Mouse (Mus musculus): ENCODE measurements around the gene Bcl7b. TPM values are rescaled to one million over a fixed set of nuclear protein-coding genes. Genes with fewer than 3 reads are reported as not detected.

Gene Bcl7b
- polyA plus RNA-seq, 1 experiment from 2014 or later, result 40.4 TPM

GRCm38 (mm10) chr5:135161650-135162049, 6.4 kb upstream of the Bcl7b start:
- no peak overlapping the region for H3K27ac ChIP-seq (ENCODE audit: low read length)
- no peak overlapping the region for H3K4me3 ChIP-seq (ENCODE audit: low read depth, low read length)
- no peak overlapping the region for H3K4me2 ChIP-seq (ENCODE audit: low read length)
- H3K36me3 ChIP-seq (ENCODE audit: control insufficient read depth, insufficient read depth, low read length), result peaks cover 25% of the 10 kb centered on the region
- no peak for ATAC-seq
- no peaks in the 10 kb centered on the region for H3K4me1 ChIP-seq (ENCODE audit: control insufficient read depth, insufficient read depth, low read length)
- no peaks in the 10 kb centered on the region for H3K9me3 ChIP-seq (replicated peaks; ENCODE audit: control insufficient read depth, low read length, poor library complexity, severe bottlenecking)
- 90% methylated on average over 7 of the region's 7 CpGs for WGBS
- no peaks in the 10 kb centered on the region for H3K27me3 ChIP-seq (ENCODE audit: control insufficient read depth, insufficient read depth, low read depth, low read length)
- no peak overlapping the region for H3K9ac ChIP-seq (ENCODE audit: low read depth, low read length)

DNA sequence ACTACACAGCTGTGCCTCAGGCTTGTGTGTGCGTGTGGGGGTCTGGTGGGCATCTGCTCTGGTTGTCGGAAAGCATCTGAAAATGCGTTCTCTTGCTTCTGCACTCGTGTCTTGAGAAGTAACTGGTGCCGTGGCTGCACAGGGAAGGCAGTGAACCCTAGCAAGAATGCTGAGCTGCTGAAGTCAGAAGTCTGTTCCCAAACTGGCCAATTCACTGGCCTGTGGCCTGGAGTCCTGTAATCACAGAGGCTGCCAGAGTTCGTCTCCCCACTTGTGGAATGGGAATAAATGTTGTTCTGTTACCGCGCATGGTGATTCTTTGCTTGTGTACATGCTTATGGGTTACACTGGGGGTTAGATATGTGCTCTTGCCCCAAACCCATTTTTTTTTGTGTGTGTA, 5.7 kb upstream of the Bcl7b start:
- WGBS, result 92% methylated on average over 8 of the region's 8 CpGs

GRCm38 (mm10) chr5:135162821-135163220, 5.3 kb upstream of the Bcl7b start:
- Histone ChIP-seq H3K4me2 (ENCODE audit: low read length) (no peak overlapping the region), H3K9ac (ENCODE audit: low read depth, low read length) (no peak overlapping the region), H3K36me3 (ENCODE audit: control insufficient read depth, insufficient read depth, low read length) (peaks cover 24% of the 10 kb centered on the region), H3K27ac (ENCODE audit: low read length) (no peak overlapping the region), H3K4me1 (ENCODE audit: control insufficient read depth, insufficient read depth, low read length) (peaks cover 1% of the 10 kb centered on the region; the same call in 1 of the 2 replicates), H3K27me3 (ENCODE audit: control insufficient read depth, insufficient read depth, low read depth, low read length) (no peaks in the 10 kb centered on the region), H3K4me3 (ENCODE audit: low read depth, low read length) (no peak overlapping the region), H3K9me3 (replicated peaks; ENCODE audit: control insufficient read depth, low read length, poor library complexity, severe bottlenecking) (no peaks in the 10 kb centered on the region)
- ATAC-seq, result no peak
- WGBS, result 93% methylated on average over 6 of the region's 6 CpGs

More for the DNA sequence above, 5.7 kb upstream of the Bcl7b start:
- H3K4me2 ChIP-seq (ENCODE audit: low read length), result no peak overlapping the region
- H3K4me1 ChIP-seq (ENCODE audit: control insufficient read depth, insufficient read depth, low read length), result no peaks in the 10 kb centered on the region
- no peak overlapping the region for H3K27ac ChIP-seq (ENCODE audit: low read length)
- H3K27me3 ChIP-seq (ENCODE audit: control insufficient read depth, insufficient read depth, low read depth, low read length), result no peaks in the 10 kb centered on the region
- peaks cover 24% of the 10 kb centered on the region for H3K36me3 ChIP-seq (ENCODE audit: control insufficient read depth, insufficient read depth, low read length)
- H3K9ac ChIP-seq (ENCODE audit: low read depth, low read length), result no peak overlapping the region
- H3K9me3 ChIP-seq (replicated peaks; ENCODE audit: control insufficient read depth, low read length, poor library complexity, severe bottlenecking), result no peaks in the 10 kb centered on the region
- ATAC-seq, result no peak
- H3K4me3 ChIP-seq (ENCODE audit: low read depth, low read length), result no peak overlapping the region

GRCm38 (mm10) chr5:135166909-135167308, 1.2 kb upstream of the Bcl7b start:
- Histone ChIP-seq H3K36me3 (ENCODE audit: control insufficient read depth, insufficient read depth, low read length) (peaks cover 2% of the 10 kb centered on the region; the same call in 1 of the 2 replicates), H3K27ac (ENCODE audit: low read length) (no peak overlapping the region), H3K4me2 (ENCODE audit: low read length) (no peak overlapping the region), H3K4me3 (ENCODE audit: low read depth, low read length) (no peak overlapping the region), H3K27me3 (ENCODE audit: control insufficient read depth, insufficient read depth, low read depth, low read length) (no peaks in the 10 kb centered on the region), H3K9me3 (replicated peaks; ENCODE audit: control insufficient read depth, low read length, poor library complexity, severe bottlenecking) (no peaks in the 10 kb centered on the region), H3K9ac (ENCODE audit: low read depth, low read length) (no peak overlapping the region), H3K4me1 (ENCODE audit: control insufficient read depth, insufficient read depth, low read length) (peaks cover 13% of the 10 kb centered on the region)
- ATAC-seq, result no peak
- 84% methylated on average over 4 of the region's 4 CpGs for WGBS

- Histone ChIP-seq H3K27ac (ENCODE audit: low read length) (no peak overlapping the region), H3K4me3 (ENCODE audit: low read depth, low read length) (no peak overlapping the region), H3K27me3 (ENCODE audit: control insufficient read depth, insufficient read depth, low read depth, low read length) (no peaks in the 10 kb centered on the region), H3K9ac (ENCODE audit: low read depth, low read length) (no peak overlapping the region), H3K9me3 (replicated peaks; ENCODE audit: control insufficient read depth, low read length, poor library complexity, severe bottlenecking) (no peaks in the 10 kb centered on the region), H3K4me2 (ENCODE audit: low read length) (no peak overlapping the region; the same call in 1 of the 2 replicates), H3K4me1 (ENCODE audit: control insufficient read depth, insufficient read depth, low read length) (peaks cover 13% of the 10 kb centered on the region), H3K36me3 (ENCODE audit: control insufficient read depth, insufficient read depth, low read length) (peaks cover 7% of the 10 kb centered on the region; the same call in 1 of the 2 replicates)
- 97% methylated on average over 4 of the region's 4 CpGs for WGBS
- ATAC-seq, result no peak
Measured at GRCm38 (mm10) chr5:135167469-135167868, 614 bp upstream of the Bcl7b start.

- Histone ChIP-seq H3K4me3 (ENCODE audit: low read depth, low read length) (peak overlapping the region; percentile 68), H3K4me1 (ENCODE audit: control insufficient read depth, insufficient read depth, low read length) (peaks cover 13% of the 10 kb centered on the region), H3K36me3 (ENCODE audit: control insufficient read depth, insufficient read depth, low read length) (peaks cover 21% of the 10 kb centered on the region), H3K27ac (ENCODE audit: low read length) (no peak overlapping the region; the same call in 1 of the 2 replicates), H3K27me3 (ENCODE audit: control insufficient read depth, insufficient read depth, low read depth, low read length) (no peaks in the 10 kb centered on the region), H3K9ac (ENCODE audit: low read depth, low read length) (peak overlapping the region; percentile 94), H3K9me3 (replicated peaks; ENCODE audit: control insufficient read depth, low read length, poor library complexity, severe bottlenecking) (no peaks in the 10 kb centered on the region), H3K4me2 (ENCODE audit: low read length) (peak overlapping the region; percentile 98)
- ATAC-seq, result no peak
- 95% methylated on average over 5 of the region's 5 CpGs for WGBS
Measured at GRCm38 (mm10) chr5:135169479-135169878, 1.4 kb downstream of the Bcl7b start.

DNA sequence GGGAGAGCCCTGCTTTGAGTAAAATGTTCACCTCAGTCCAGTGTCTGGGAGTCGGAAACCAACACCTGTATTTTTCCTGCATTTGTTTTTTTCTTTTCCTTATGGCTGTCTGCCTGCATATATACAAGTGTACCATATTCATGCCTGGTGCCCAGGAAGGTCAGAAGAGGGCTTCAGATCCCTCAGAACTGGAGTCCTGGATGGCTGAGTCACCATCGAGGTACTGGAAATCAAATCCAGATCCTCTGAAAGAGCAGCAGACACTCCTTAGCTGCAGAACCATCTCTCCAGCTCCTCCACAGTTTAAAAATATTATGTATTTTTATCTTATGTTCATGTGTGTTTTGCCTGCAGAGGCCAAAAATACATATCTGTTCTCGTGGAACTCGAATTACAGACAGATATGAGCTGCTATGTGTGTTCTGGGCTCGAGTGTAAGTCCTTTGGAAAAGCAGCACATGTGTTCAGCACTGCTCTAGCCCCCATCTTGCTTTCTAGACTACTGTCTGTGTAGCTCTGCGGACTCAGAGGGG, 3.7 kb downstream of the Bcl7b start:
- ATAC-seq, result no peak
- Histone ChIP-seq H3K9me3 (replicated peaks; ENCODE audit: control insufficient read depth, low read length, poor library complexity, severe bottlenecking) (no peaks in the 10 kb centered on the region), H3K4me2 (ENCODE audit: low read length) (no peak overlapping the region), H3K36me3 (ENCODE audit: control insufficient read depth, insufficient read depth, low read length) (peaks cover 24% of the 10 kb centered on the region), H3K27me3 (ENCODE audit: control insufficient read depth, insufficient read depth, low read depth, low read length) (no peaks in the 10 kb centered on the region), H3K9ac (ENCODE audit: low read depth, low read length) (no peak overlapping the region), H3K27ac (ENCODE audit: low read length) (no peak overlapping the region), H3K4me1 (ENCODE audit: control insufficient read depth, insufficient read depth, low read length) (peaks cover 13% of the 10 kb centered on the region), H3K4me3 (ENCODE audit: low read depth, low read length) (no peak overlapping the region)
- WGBS, result 96% methylated on average over 6 of the region's 6 CpGs

GRCm38 (mm10) chr5:135172986-135173385, 4.9 kb downstream of the Bcl7b start:
- Histone ChIP-seq H3K27ac (ENCODE audit: low read length) (no peak overlapping the region), H3K9me3 (replicated peaks; ENCODE audit: control insufficient read depth, low read length, poor library complexity, severe bottlenecking) (no peaks in the 10 kb centered on the region), H3K9ac (ENCODE audit: low read depth, low read length) (no peak overlapping the region), H3K4me3 (ENCODE audit: low read depth, low read length) (no peak overlapping the region), H3K36me3 (ENCODE audit: control insufficient read depth, insufficient read depth, low read length) (peaks cover 32% of the 10 kb centered on the region), H3K4me2 (ENCODE audit: low read length) (no peak overlapping the region), H3K4me1 (ENCODE audit: control insufficient read depth, insufficient read depth, low read length) (peaks cover 11% of the 10 kb centered on the region), H3K27me3 (ENCODE audit: control insufficient read depth, insufficient read depth, low read depth, low read length) (no peaks in the 10 kb centered on the region)
- 93% methylated on average over 5 of the region's 5 CpGs for whole genome bisulfite sequencing
- ATAC-seq, result no peak

- Histone ChIP-seq H3K27ac (ENCODE audit: low read length) (no peak overlapping the region), H3K4me3 (ENCODE audit: low read depth, low read length) (no peak overlapping the region), H3K27me3 (ENCODE audit: control insufficient read depth, insufficient read depth, low read depth, low read length) (no peaks in the 10 kb centered on the region), H3K4me2 (ENCODE audit: low read length) (no peak overlapping the region), H3K4me1 (ENCODE audit: control insufficient read depth, insufficient read depth, low read length) (peaks cover under 1% of the 10 kb centered on the region; the same call in 1 of the 2 replicates), H3K9ac (ENCODE audit: low read depth, low read length) (no peak overlapping the region), H3K9me3 (replicated peaks; ENCODE audit: control insufficient read depth, low read length, poor library complexity, severe bottlenecking) (no peaks in the 10 kb centered on the region), H3K36me3 (ENCODE audit: control insufficient read depth, insufficient read depth, low read length) (peaks cover 45% of the 10 kb centered on the region)
- no peak for ATAC-seq
Measured at GRCm38 (mm10) chr5:135175086-135175485, 7.0 kb downstream of the Bcl7b start.
